Mouse (Mus musculus): ENCODE results near the gene Cyp2w1. TPM values are rescaled to one million over a fixed set of nuclear protein-coding genes. Genes with fewer than 3 reads are reported as not detected.

Cyp2w1 gene
- polyA plus RNA-seq, 1 experiment, result 2.0 TPM

DNA sequence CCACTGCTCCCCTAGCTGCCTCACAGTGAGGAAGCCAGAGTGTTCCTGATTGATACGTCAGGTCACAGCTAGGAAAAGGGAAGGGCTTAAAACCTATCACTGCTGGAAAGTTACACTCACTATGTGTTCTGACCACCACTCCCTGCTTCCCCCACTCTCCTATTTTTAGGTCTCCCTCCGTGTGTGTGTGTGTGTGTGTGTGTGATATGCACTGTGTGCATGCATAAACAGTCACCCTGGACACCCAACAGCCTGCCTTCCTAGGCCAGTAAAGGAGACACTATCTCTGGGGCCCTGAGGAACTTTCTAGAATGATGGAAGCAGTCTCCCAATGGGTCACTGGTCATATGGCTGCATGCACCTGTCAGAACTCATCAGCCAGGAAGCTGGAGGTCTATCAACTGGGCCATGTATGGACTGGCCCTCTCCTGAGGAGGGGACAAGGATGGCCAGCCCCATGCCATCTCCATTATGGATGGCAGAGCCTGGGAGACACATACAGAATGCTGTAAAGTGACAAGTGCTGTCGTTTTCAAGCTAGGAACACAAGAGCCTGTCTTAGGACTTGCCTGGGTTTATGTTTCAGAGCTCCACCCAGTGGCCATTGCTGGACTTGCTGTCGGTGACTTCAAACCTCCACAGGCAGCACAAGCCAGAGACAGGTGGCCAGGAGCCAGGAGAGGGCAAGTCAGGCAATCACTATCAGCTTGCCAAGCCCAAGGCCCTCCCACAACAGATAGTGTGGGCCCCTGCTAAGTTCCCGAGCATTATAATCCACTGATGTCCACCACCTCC is 45.7 kb downstream of the Cyp2w1 start:
- Histone ChIP-seq H3K36me3 (ENCODE audit: control insufficient read depth, insufficient read depth, low read length) (no peaks in the 10 kb centered on the region), H3K4me1 (ENCODE audit: control insufficient read depth, insufficient read depth, insufficient read length, low read length) (peaks cover 6% of the 10 kb centered on the region; the same call in 1 of the 2 replicates), H3K4me3 (ENCODE audit: low read depth, low read length) (no peak overlapping the region), H3K27ac (ENCODE audit: insufficient read depth, low read depth, low read length) (no peak overlapping the region), H3K27me3 (ENCODE audit: control insufficient read depth, insufficient read depth, low read length) (no peaks in the 10 kb centered on the region)
- no peak for TF ChIP-seq POLR2A (IDR thresholded peaks at IDR 0.05; ENCODE audit: low read depth, low read length)
- peak; percentile 85; the same call in 1 of the 2 replicates for TF ChIP-seq CTCF (IDR thresholded peaks at IDR 0.05; ENCODE audit: extremely low read depth, insufficient read length, insufficient replicate concordance, low read depth, low read length)
- 35% methylated on average over 5 of the region's 5 CpGs for WGBS

DNA sequence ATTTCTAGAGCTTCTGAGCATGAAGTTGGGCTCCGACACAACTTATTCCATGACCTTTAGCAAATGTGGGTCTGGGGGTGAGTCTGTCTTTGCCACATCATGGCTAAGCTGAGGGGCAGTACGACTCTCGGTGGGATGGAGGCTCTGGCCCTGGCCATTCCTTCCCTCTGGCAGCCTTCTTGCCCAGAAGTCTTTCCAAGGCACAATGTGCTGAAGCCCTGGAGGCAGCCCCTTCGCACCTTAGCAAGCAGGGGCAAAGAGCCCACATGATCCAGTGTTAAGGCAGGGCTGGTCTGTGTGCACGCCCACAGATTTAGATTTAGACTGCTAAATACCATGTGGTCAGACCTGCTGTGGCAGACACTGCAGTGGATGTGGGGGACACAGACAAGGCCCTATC is 46.4 kb downstream of the Cyp2w1 start:
- Histone ChIP-seq H3K4me3 (ENCODE audit: low read depth, low read length) (no peak overlapping the region), H3K27me3 (ENCODE audit: control insufficient read depth, insufficient read depth, low read length) (no peaks in the 10 kb centered on the region), H3K4me1 (ENCODE audit: control insufficient read depth, insufficient read depth, insufficient read length, low read length) (peaks cover 6% of the 10 kb centered on the region; the same call in 1 of the 2 replicates), H3K27ac (ENCODE audit: insufficient read depth, low read depth, low read length) (no peak overlapping the region), H3K36me3 (ENCODE audit: control insufficient read depth, insufficient read depth, low read length) (no peaks in the 10 kb centered on the region)
- no peak for TF ChIP-seq POLR2A (IDR thresholded peaks at IDR 0.05; ENCODE audit: low read depth, low read length)
- no peak for TF ChIP-seq CTCF (IDR thresholded peaks at IDR 0.05; ENCODE audit: extremely low read depth, insufficient read length, insufficient replicate concordance, low read depth, low read length)
- 47% methylated on average over 5 of the region's 5 CpGs for WGBS

GRCm38 (mm10) chr5:139399991-139400390 is 47.6 kb downstream of the Cyp2w1 start:
- 90% methylated on average over 14 of the region's 14 CpGs for WGBS
- H3K27me3 ChIP-seq (ENCODE audit: control insufficient read depth, insufficient read depth, low read length), result no peaks in the 10 kb centered on the region
- TF ChIP-seq POLR2A (IDR thresholded peaks at IDR 0.05; ENCODE audit: low read depth, low read length), result no peak
- TF ChIP-seq CTCF (IDR thresholded peaks at IDR 0.05; ENCODE audit: extremely low read depth, insufficient read length, insufficient replicate concordance, low read depth, low read length), result no peak
- H3K4me3 ChIP-seq (ENCODE audit: low read depth, low read length), result no peak overlapping the region
- H3K27ac ChIP-seq (ENCODE audit: insufficient read depth, low read depth, low read length), result no peak overlapping the region
- H3K4me1 ChIP-seq (ENCODE audit: control insufficient read depth, insufficient read depth, insufficient read length, low read length), result peaks cover 6% of the 10 kb centered on the region; the same call in 1 of the 2 replicates
- no peaks in the 10 kb centered on the region for H3K36me3 ChIP-seq (ENCODE audit: control insufficient read depth, insufficient read depth, low read length)

- Histone ChIP-seq H3K4me3 (ENCODE audit: low read depth, low read length) (no peak overlapping the region), H3K36me3 (ENCODE audit: control insufficient read depth, insufficient read depth, low read length) (no peaks in the 10 kb centered on the region), H3K27me3 (ENCODE audit: control insufficient read depth, insufficient read depth, low read length) (no peaks in the 10 kb centered on the region), H3K27ac (ENCODE audit: insufficient read depth, low read depth, low read length) (no peak overlapping the region), H3K4me1 (ENCODE audit: control insufficient read depth, insufficient read depth, insufficient read length, low read length) (peaks cover 6% of the 10 kb centered on the region; the same call in 1 of the 2 replicates)
- TF ChIP-seq POLR2A (IDR thresholded peaks at IDR 0.05; ENCODE audit: low read depth, low read length), result no peak
- no peak for TF ChIP-seq CTCF (IDR thresholded peaks at IDR 0.05; ENCODE audit: extremely low read depth, insufficient read length, insufficient replicate concordance, low read depth, low read length)
- WGBS, result 92% methylated on average over 2 of the region's 2 CpGs
Observed at GRCm38 (mm10) chr5:139402106-139402505, 49.7 kb downstream of the Cyp2w1 start.

DNA sequence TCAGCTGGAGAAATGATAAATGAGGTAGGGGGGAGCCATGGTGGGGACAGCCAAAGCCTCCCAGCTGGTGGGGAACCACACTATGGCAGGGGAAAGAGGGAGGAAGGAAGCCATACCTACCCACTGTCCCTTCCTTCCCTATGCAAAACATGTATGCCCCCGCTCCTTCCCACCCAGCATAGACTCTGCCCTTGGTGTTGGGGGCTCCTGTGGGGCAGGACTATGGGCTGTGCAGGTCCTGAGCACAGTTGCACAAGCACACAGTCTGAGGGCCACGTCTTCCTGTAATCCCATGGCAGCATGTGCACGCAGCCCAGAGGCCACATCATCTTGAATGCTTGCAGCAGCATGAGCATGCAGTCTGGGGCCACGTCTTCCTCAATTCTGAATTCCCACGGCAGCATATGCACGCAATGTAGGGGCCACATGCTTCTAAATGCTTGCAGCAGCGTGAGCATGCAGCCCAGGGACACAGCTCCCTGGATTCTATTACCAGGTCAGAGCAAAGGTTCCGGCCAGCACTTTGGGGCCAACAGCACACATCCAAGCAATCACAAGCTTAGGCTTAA is 51.4 kb downstream of the Cyp2w1 start:
- Histone ChIP-seq H3K36me3 (ENCODE audit: control insufficient read depth, insufficient read depth, low read length) (no peaks in the 10 kb centered on the region), H3K27ac (ENCODE audit: insufficient read depth, low read depth, low read length) (peak overlapping the region; percentile 39), H3K4me1 (ENCODE audit: control insufficient read depth, insufficient read depth, insufficient read length, low read length) (peaks cover 2% of the 10 kb centered on the region; the same call in 1 of the 2 replicates), H3K4me3 (ENCODE audit: low read depth, low read length) (no peak overlapping the region), H3K27me3 (ENCODE audit: control insufficient read depth, insufficient read depth, low read length) (no peaks in the 10 kb centered on the region)
- WGBS, result 81% methylated on average over 8 of the region's 8 CpGs
- TF ChIP-seq CTCF (IDR thresholded peaks at IDR 0.05; ENCODE audit: extremely low read depth, insufficient read length, insufficient replicate concordance, low read depth, low read length) (no peak), POLR2A (IDR thresholded peaks at IDR 0.05; ENCODE audit: low read depth, low read length) (no peak)

DNA sequence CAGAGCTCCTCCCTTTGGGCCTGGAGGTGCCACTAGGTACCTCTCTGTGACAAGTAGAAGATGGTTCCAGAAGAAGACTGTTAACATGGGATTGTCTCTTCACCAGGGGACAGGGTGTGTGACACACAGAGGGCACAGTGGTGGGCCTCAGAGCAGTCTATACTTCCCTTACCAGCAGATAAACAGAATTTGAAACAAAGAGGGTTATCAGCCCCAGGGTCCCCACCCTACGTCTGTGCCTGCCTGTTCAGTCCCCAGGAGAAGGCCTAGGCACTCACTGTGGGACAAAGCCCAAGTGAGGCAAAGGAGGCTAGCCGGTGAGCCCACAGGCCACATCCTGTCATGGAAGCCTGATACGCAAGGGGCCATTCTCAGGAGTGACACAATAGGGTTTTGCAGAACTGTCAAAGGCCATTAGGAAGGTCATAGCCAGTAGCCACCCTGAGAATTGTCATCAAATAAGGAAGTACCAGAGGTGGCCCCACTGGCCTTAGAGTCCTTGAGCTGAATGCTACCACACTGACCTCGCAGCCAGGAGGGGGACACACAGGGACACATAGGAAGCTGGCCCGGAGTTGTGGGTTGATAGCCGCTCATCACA is 52.5 kb downstream of the Cyp2w1 start, which contains the start of gene C130050O18Rik:
C130050O18Rik (plus strand) TSS at position 480 of the 601 bp plus-strand sequence.
- Histone ChIP-seq H3K27me3 (ENCODE audit: control insufficient read depth, insufficient read depth, low read length) (no peaks in the 10 kb centered on the region), H3K27ac (ENCODE audit: insufficient read depth, low read depth, low read length) (peak within 1 kb of the TSS; percentile 55), H3K4me3 (ENCODE audit: low read depth, low read length) (peak within 1 kb of the TSS; percentile 38), H3K4me1 (ENCODE audit: control insufficient read depth, insufficient read depth, insufficient read length, low read length) (peaks cover 8% of the 10 kb centered on the region), H3K36me3 (ENCODE audit: control insufficient read depth, insufficient read depth, low read length) (no peaks in the 10 kb centered on the region)
- 81% methylated on average over 6 of the region's 6 CpGs for WGBS
- TF ChIP-seq POLR2A (IDR thresholded peaks at IDR 0.05; ENCODE audit: low read depth, low read length) (no peak), CTCF (IDR thresholded peaks at IDR 0.05; ENCODE audit: extremely low read depth, insufficient read length, insufficient replicate concordance, low read depth, low read length) (no peak)

DNA sequence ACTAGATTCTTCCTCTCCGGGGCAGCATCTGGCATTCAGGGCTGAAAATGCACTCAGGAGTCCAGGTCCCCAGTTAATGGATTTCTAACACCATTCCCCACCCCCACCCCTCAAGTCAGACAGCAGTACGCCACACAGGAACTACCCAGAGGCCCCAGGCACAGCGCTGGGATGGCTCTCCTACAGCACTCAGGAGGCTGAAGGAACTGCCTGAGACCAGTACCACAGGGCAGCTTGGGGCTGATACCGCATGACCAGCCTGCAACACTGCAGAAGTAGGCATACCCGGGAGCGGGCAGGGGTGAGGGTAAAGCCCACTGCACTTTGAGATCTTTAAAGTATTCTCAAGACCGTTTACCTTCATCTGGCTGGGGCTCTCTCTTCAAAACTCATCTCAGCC is 53.1 kb downstream of the Cyp2w1 start:
- TF ChIP-seq CTCF (IDR thresholded peaks at IDR 0.05; ENCODE audit: extremely low read depth, insufficient read length, insufficient replicate concordance, low read depth, low read length) (no peak), POLR2A (IDR thresholded peaks at IDR 0.05; ENCODE audit: low read depth, low read length) (no peak)
- H3K27me3 ChIP-seq (ENCODE audit: control insufficient read depth, insufficient read depth, low read length), result no peaks in the 10 kb centered on the region
- H3K36me3 ChIP-seq (ENCODE audit: control insufficient read depth, insufficient read depth, low read length), result no peaks in the 10 kb centered on the region
- WGBS, result 80% methylated on average over 7 of the region's 7 CpGs
- H3K27ac ChIP-seq (ENCODE audit: insufficient read depth, low read depth, low read length), result peak overlapping the region; percentile 55
- peaks cover 11% of the 10 kb centered on the region for H3K4me1 ChIP-seq (ENCODE audit: control insufficient read depth, insufficient read depth, insufficient read length, low read length)
- peak overlapping the region; percentile 38 for H3K4me3 ChIP-seq (ENCODE audit: low read depth, low read length)
